10 mouse cellular contexts compared by ENCODE assay signal in genomic region chr4:133104194-133104569, GRCm38 (mm10). TPM values are rescaled to one million over a fixed set of nuclear protein-coding genes. Genes with fewer than 3 reads are reported as not detected.
DNase-seq lines count a peak whose midpoint lies in the region; ATAC-seq and TF ChIP-seq lines count a peak whose summit lies in the region.
"Had no signal": no experiment of that assay in that cellular context is flagged by ENCODE, and none has a peak within 500 bp of the region (broad histone marks: within the 10 kb centered on the region; RNA-seq: fewer than 3 reads in every experiment).

No protein-coding gene starts in this region.

- H3K4me3 ChIP-seq in hindbrain, embryonic 13.5 days, result no peak overlapping the region
- no peak overlapping the region for H3K4me3 ChIP-seq in hindbrain, embryonic 11.5 days (ENCODE audit: low read depth, low read length)
- peak overlapping the region; percentile 29 for H3K4me3 ChIP-seq in embryonic facial prominence, embryonic 10.5 days
- no peak overlapping the region for H3K4me3 ChIP-seq in intestine, postnatal 0 days (ENCODE audit: low read depth, low read length)
- H3K4me3 ChIP-seq: left cerebral cortex, adult 2 months had no signal

- H3K36me3 ChIP-seq in hindbrain, embryonic 13.5 days, result no peaks in the 10 kb centered on the region
- no peaks in the 10 kb centered on the region for H3K36me3 ChIP-seq in hindbrain, embryonic 11.5 days (ENCODE audit: control insufficient read depth, insufficient read depth, low read length)
- no peaks in the 10 kb centered on the region for H3K36me3 ChIP-seq in embryonic facial prominence, embryonic 10.5 days (replicated peaks)
- peaks cover 5% of the 10 kb centered on the region; the same call in 1 of the 2 replicates for H3K36me3 ChIP-seq in intestine, postnatal 0 days (ENCODE audit: control insufficient read depth, insufficient read depth)
- H3K36me3 ChIP-seq: G1E had no signal

- no peak for ATAC-seq in hindbrain, embryonic 13.5 days (ENCODE audit: low FRiP score)
- ATAC-seq in hindbrain, embryonic 11.5 days (ENCODE audit: low FRiP score), result no peak
- ATAC-seq in intestine, postnatal 0 days, result no peak; the same call in 1 of the 2 replicates

- H3K4me2 ChIP-seq in hindbrain, embryonic 13.5 days, result no peak overlapping the region
- no peak overlapping the region for H3K4me2 ChIP-seq in hindbrain, embryonic 11.5 days (replicated peaks; ENCODE audit: low read depth, low read length)
- H3K4me2 ChIP-seq in intestine, postnatal 0 days (replicated peaks; ENCODE audit: low read depth), result peak overlapping the region; percentile 30; the same call in 1 of the 2 replicates

- no peaks in the 10 kb centered on the region for H3K9me3 ChIP-seq in hindbrain, embryonic 13.5 days
- H3K9me3 ChIP-seq in hindbrain, embryonic 11.5 days (ENCODE audit: control insufficient read depth, low read length), result no peaks in the 10 kb centered on the region
- no peaks in the 10 kb centered on the region for H3K9me3 ChIP-seq in embryonic facial prominence, embryonic 10.5 days
- H3K9me3 ChIP-seq in intestine, postnatal 0 days (ENCODE audit: control insufficient read depth), result no peaks in the 10 kb centered on the region
- H3K9me3 ChIP-seq: G1E had no signal

- 49% methylated on average over 10 of the region's 10 CpGs for WGBS in hindbrain, embryonic 13.5 days
- 43% methylated on average over 10 of the region's 10 CpGs for WGBS in hindbrain, embryonic 11.5 days
- 24% methylated on average over 10 of the region's 10 CpGs for WGBS in embryonic facial prominence, embryonic 10.5 days
- 23% methylated on average over 10 of the region's 10 CpGs for WGBS in intestine, postnatal 0 days

- H3K27ac ChIP-seq in hindbrain, embryonic 13.5 days, result 0 out of 2 replicates have a peak overlapping the region, but pooled peaks have one; percentile 13
- no peak overlapping the region for H3K27ac ChIP-seq in hindbrain, embryonic 11.5 days (ENCODE audit: low read depth, low read length)
- peak overlapping the region; percentile 72 for H3K27ac ChIP-seq in embryonic facial prominence, embryonic 10.5 days (replicated peaks)
- H3K27ac ChIP-seq in intestine, postnatal 0 days (ENCODE audit: low read depth, low read length), result peak overlapping the region; percentile 68
- H3K27ac ChIP-seq: left cerebral cortex, adult 2 months had no signal

- H3K4me1 ChIP-seq in hindbrain, embryonic 13.5 days (replicated peaks), result peaks cover 27% of the 10 kb centered on the region
- 0 out of 2 replicates have a peak, but pooled peaks cover 2% of the 10 kb centered on the region for H3K4me1 ChIP-seq in hindbrain, embryonic 11.5 days (replicated peaks; ENCODE audit: control insufficient read depth, insufficient read depth, low read length)
- peaks cover 38% of the 10 kb centered on the region for H3K4me1 ChIP-seq in embryonic facial prominence, embryonic 10.5 days
- peaks cover 5% of the 10 kb centered on the region; the same call in 1 of the 2 replicates for H3K4me1 ChIP-seq in intestine, postnatal 0 days (replicated peaks; ENCODE audit: control insufficient read depth, insufficient read depth, low read length)

- no peak for DNase-seq in hindbrain, embryonic 11.5 days (ENCODE audit: low spot score)
- no peak for DNase-seq in embryonic facial prominence, embryonic 10.5 days (ENCODE audit: low spot score)
- DNase-seq in lung, postnatal 25 days (ENCODE audit: low spot score), result peak; percentile 83
- DNase-seq in urinary bladder, postnatal 25 days (ENCODE audit: low spot score), result no peak
- no peak for DNase-seq in adrenal gland, adult 18-20 months (ENCODE audit: low spot score in 2 of 2)
- DNase-seq in T-cell, adult 2 months (ENCODE audit: low spot score), result no peak

- H3K9ac ChIP-seq in hindbrain, embryonic 13.5 days, result no peak overlapping the region
- H3K9ac ChIP-seq in hindbrain, embryonic 11.5 days (ENCODE audit: low read depth, low read length), result no peak overlapping the region
- no peak overlapping the region for H3K9ac ChIP-seq in intestine, postnatal 0 days (ENCODE audit: low read depth, low read length)

- TF ChIP-seq CTCF in intestine, postnatal 0 days (IDR thresholded peaks at IDR 0.05; ENCODE audit: low read depth), result no peak

- no peaks in the 10 kb centered on the region for H3K27me3 ChIP-seq in hindbrain, embryonic 13.5 days
- H3K27me3 ChIP-seq in hindbrain, embryonic 11.5 days (ENCODE audit: control insufficient read depth, insufficient read depth, low read length), result no peaks in the 10 kb centered on the region
- peaks cover 9% of the 10 kb centered on the region; the same call in 1 of the 2 replicates for H3K27me3 ChIP-seq in embryonic facial prominence, embryonic 10.5 days (replicated peaks; ENCODE audit: low read depth, poor library complexity, severe bottlenecking)
- no peaks in the 10 kb centered on the region for H3K27me3 ChIP-seq in intestine, postnatal 0 days (replicated peaks; ENCODE audit: control insufficient read depth, insufficient read depth, low read length)

RNA-seq across cellular contexts. Expression of gene Wasf2, which starts 26.1 kb away (rescaled TPM):
- polyA plus RNA-seq in hindbrain, embryonic 13.5 days (2015; fragmentation: Nextera tagmentation; extraction: Ambion mirVana), result 33.3 and 35.4 TPM in 2 replicates
- polyA plus RNA-seq in hindbrain, embryonic 11.5 days (2014; fragmentation: Nextera tagmentation; extraction: Ambion mirVana), result 34.6 and 58.4 TPM in 2 replicates
- 66.7 and 73.0 TPM in 2 replicates for polyA plus RNA-seq in embryonic facial prominence, embryonic 10.5 days (2016; fragmentation: Nextera tagmentation; extraction: Ambion mirVana)
- 64.6 and 68.4 TPM in 2 replicates for polyA plus RNA-seq in intestine, postnatal 0 days (2015; fragmentation: Nextera tagmentation; extraction: Ambion mirVana)
- 100 to 1,000 TPM in 1 of 2 experiments, 10 to 100 TPM in 1; 97.5 to 102 TPM for total RNA-seq in adrenal gland, adult 18-20 months (2021)
